Mouse (Mus musculus) stomach, postnatal 0 days (tissue): Measurements from ENCODE around the gene Pax3. TPM values are rescaled to one million over a fixed set of nuclear protein-coding genes. Genes with fewer than 3 reads are reported as not detected.

Source experiments
- ATAC-seq: fragments of 200-750 bp; cut with Nextera tagmentation; 2 replicates; pipeline ENCODE4 v1.8.0; 2017; ENCODE audit not compliant: low FRiP score, low TSS enrichment
- DNase-seq: peaks from one replicate; pipeline ENCODE4 v3.0.0-alpha.2; 2016; ENCODE audit warnings: low spot score
- H3K27ac ChIP-seq: fragments of 300-500 bp; sonication (generic); replicated peaks from 2 replicates; pipeline ENCODE4 v1.5.1; 2014; ENCODE audit warnings: mild to moderate bottlenecking, control low read depth
- H3K27me3 ChIP-seq: fragments of 300-500 bp; sonication (generic); 2 replicates; pipeline ENCODE4 v1.6.1; 2014; ENCODE audit warnings: low read length; ENCODE audit not compliant: control insufficient read depth, insufficient read depth
- H3K36me3 ChIP-seq: fragments of 300-500 bp; sonication (generic); 2 replicates; pipeline ENCODE4 v1.6.1; 2014; ENCODE audit warnings: low read length, mixed read lengths; ENCODE audit not compliant: control insufficient read depth, insufficient read depth
- H3K4me1 ChIP-seq: fragments of 300-500 bp; sonication (generic); replicated peaks from 2 replicates; pipeline ENCODE4 v1.6.1; 2014; ENCODE audit warnings: antibody characterized with exemption; ENCODE audit not compliant: control insufficient read depth, insufficient read depth
- H3K4me2 ChIP-seq: fragments of 300-500 bp; sonication (generic); replicated peaks from 2 replicates; pipeline ENCODE4 v1.6.1; 2014; ENCODE audit warnings: low read depth, mild to moderate bottlenecking, control low read depth, moderate library complexity
- H3K4me3 ChIP-seq: fragments of 300-500 bp; sonication (generic); 2 replicates; pipeline ENCODE4 v1.5.1; 2014; ENCODE audit warnings: low read depth, low read length, control low read depth
- H3K9ac ChIP-seq: fragments of 300-500 bp; sonication (generic); 2 replicates; pipeline ENCODE4 v1.6.1; 2014; ENCODE audit warnings: mild to moderate bottlenecking, low read length, control low read depth, mixed read lengths
- H3K9me3 ChIP-seq: fragments of 300-500 bp; sonication (generic); 2 replicates; pipeline ENCODE4 v1.6.1; 2016; ENCODE audit warnings: low read length; ENCODE audit not compliant: control insufficient read depth
- CTCF ChIP-seq: IDR thresholded peaks from 2 replicates; pipeline ENCODE4 v1.5.1; 2016; ENCODE audit warnings: antibody characterized with exemption, low read depth, mild to moderate bottlenecking, moderate library complexity
- EP300 ChIP-seq: optimal IDR thresholded peaks from 2 replicates; pipeline ENCODE3; 2016; ENCODE audit warnings: antibody characterized with exemption
- WGBS: fragments of 180-500 bp; shearing (Covaris S2); extraction: QIAGEN DNeasy Blood & Tissue Kit; methylation state at CpG from one replicate; pipeline ENCODE4 v1.1.7; 2014; 5-methylcytosine and 5-hydroxymethylcytosine counted together
- polyA plus RNA-seq: library from polyadenylated mRNA; unstranded; fragments of >200 nt; fragmentation: Nextera tagmentation; extraction: Ambion mirVana; gene quantifications from 2 replicates; pipeline ENCODE4 v1.2.1, GENCODE M21; 2015

Pax3 gene
- polyA plus RNA-seq, 1 experiment from 2014 or later = not detected

GRCm38 (mm10) chr1:78157930-78158329, 39.0 kb downstream of the Pax3 start:
- ATAC-seq (no peak), DNase-seq (no peak)
- Histone ChIP-seq H3K9ac (no peak overlapping the region), H3K27me3 (no peaks in the 10 kb centered on the region), H3K4me3 (no peak overlapping the region), H3K4me1 (no peaks in the 10 kb centered on the region), H3K4me2 (no peak overlapping the region), H3K36me3 (no peaks in the 10 kb centered on the region), H3K27ac (no peak overlapping the region), H3K9me3 (no peaks in the 10 kb centered on the region)
- WGBS = 2% methylated on average over 6 of the region's 6 CpGs
- TF ChIP-seq CTCF (no peak), EP300 (no peak)

GRCm38 (mm10) chr1:78155796-78156195, 41.1 kb downstream of the Pax3 start:
- no peaks in the 10 kb centered on the region for H3K4me1 ChIP-seq
- 81% methylated on average over 4 of the region's 4 CpGs for WGBS
- no peak for DNase-seq
- no peak overlapping the region for H3K27ac ChIP-seq
- TF ChIP-seq CTCF = no peak
- no peak for TF ChIP-seq EP300
- no peak overlapping the region for H3K4me2 ChIP-seq
- H3K27me3 ChIP-seq = no peaks in the 10 kb centered on the region; the same call in 1 of the 2 replicates
- H3K9me3 ChIP-seq = no peaks in the 10 kb centered on the region
- no peak overlapping the region for H3K9ac ChIP-seq
- H3K36me3 ChIP-seq = no peaks in the 10 kb centered on the region
- H3K4me3 ChIP-seq = no peak overlapping the region
- ATAC-seq = no peak

- peaks cover 4% of the 10 kb centered on the region; the same call in 1 of the 2 replicates for H3K27me3 ChIP-seq
- DNase-seq (no peak), ATAC-seq (no peak)
- no peaks in the 10 kb centered on the region for H3K36me3 ChIP-seq
- H3K4me2 ChIP-seq = no peak overlapping the region
- H3K4me1 ChIP-seq = no peaks in the 10 kb centered on the region
- no peak overlapping the region for H3K4me3 ChIP-seq
- 62% methylated on average over 2 of the region's 2 CpGs for WGBS
- H3K9me3 ChIP-seq = no peaks in the 10 kb centered on the region
- H3K27ac ChIP-seq = no peak overlapping the region
- H3K9ac ChIP-seq = no peak overlapping the region
- no peak for TF ChIP-seq EP300
- TF ChIP-seq CTCF = no peak
Observed at GRCm38 (mm10) chr1:78148011-78148623, 48.8 kb downstream of the Pax3 start.

GRCm38 (mm10) chr1:78143403-78143802, 53.5 kb downstream of the Pax3 start:
- TF ChIP-seq CTCF = no peak
- TF ChIP-seq EP300 = no peak
- WGBS = 38% methylated on average over 6 of the region's 6 CpGs

GRCm38 (mm10) chr1:78142912-78143311, 54.0 kb downstream of the Pax3 start:
- TF ChIP-seq EP300 (no peak), CTCF (no peak)
- ATAC-seq (no peak), DNase-seq (no peak)
- Histone ChIP-seq H3K27me3 (peaks cover 26% of the 10 kb centered on the region; the same call in 1 of the 2 replicates), H3K9ac (no peak overlapping the region), H3K4me1 (no peaks in the 10 kb centered on the region), H3K4me3 (no peak overlapping the region), H3K27ac (no peak overlapping the region), H3K9me3 (no peaks in the 10 kb centered on the region), H3K4me2 (no peak overlapping the region), H3K36me3 (no peaks in the 10 kb centered on the region)
- WGBS = 60% methylated on average over 6 of the region's 6 CpGs

More at GRCm38 (mm10) chr1:78143403-78143802, 53.5 kb downstream of the Pax3 start:
- Histone ChIP-seq H3K4me2 (no peak overlapping the region), H3K9ac (no peak overlapping the region), H3K27me3 (peaks cover 23% of the 10 kb centered on the region; the same call in 1 of the 2 replicates), H3K36me3 (no peaks in the 10 kb centered on the region), H3K27ac (no peak overlapping the region), H3K4me3 (no peak overlapping the region), H3K9me3 (no peaks in the 10 kb centered on the region), H3K4me1 (no peaks in the 10 kb centered on the region)
- ATAC-seq = no peak
- no peak for DNase-seq

- no peak overlapping the region for H3K27ac ChIP-seq
- TF ChIP-seq EP300 (no peak), CTCF (no peak)
- no peak for DNase-seq
- no peak overlapping the region for H3K9ac ChIP-seq
- 29% methylated on average over 9 of the region's 9 CpGs for WGBS
- no peak for ATAC-seq
- H3K4me2 ChIP-seq = no peak overlapping the region
- no peaks in the 10 kb centered on the region for H3K36me3 ChIP-seq
- no peak overlapping the region for H3K4me3 ChIP-seq
- no peaks in the 10 kb centered on the region for H3K9me3 ChIP-seq
- H3K27me3 ChIP-seq = peaks cover 26% of the 10 kb centered on the region; the same call in 1 of the 2 replicates
- no peaks in the 10 kb centered on the region for H3K4me1 ChIP-seq
Observed at GRCm38 (mm10) chr1:78141741-78142501, 55.0 kb downstream of the Pax3 start.
